Mouse (Mus musculus) left cerebral cortex, postnatal 36 days (tissue): ENCODE results near the gene Fmnl2. TPM values are rescaled to one million over a fixed set of nuclear protein-coding genes. Genes with fewer than 3 reads are reported as not detected.

Experiments used
- DNase-seq, 2 experiments: peaks; one replicate each; pipeline ENCODE4 v3.0.0; 2021 to 2022; ENCODE audit warnings: low spot score in 2 of 2, mixed read lengths in 1 of 2
- intact Hi-C: fragments of 180-260 bp; cut with DNase I; formaldehyde crosslinking; loops from one replicate; pipeline ENCODE4 v1.15.1; 2025
- total RNA-seq, 2 experiments: library from RNA; stranded (reverse); gene quantifications; 2 replicates each; pipeline ENCODE4 v1.2.3; 2021

The Fmnl2 gene
- total RNA-seq, 2 experiments from 2014 or later, result 39.4 to 43.9 TPM

DNA sequence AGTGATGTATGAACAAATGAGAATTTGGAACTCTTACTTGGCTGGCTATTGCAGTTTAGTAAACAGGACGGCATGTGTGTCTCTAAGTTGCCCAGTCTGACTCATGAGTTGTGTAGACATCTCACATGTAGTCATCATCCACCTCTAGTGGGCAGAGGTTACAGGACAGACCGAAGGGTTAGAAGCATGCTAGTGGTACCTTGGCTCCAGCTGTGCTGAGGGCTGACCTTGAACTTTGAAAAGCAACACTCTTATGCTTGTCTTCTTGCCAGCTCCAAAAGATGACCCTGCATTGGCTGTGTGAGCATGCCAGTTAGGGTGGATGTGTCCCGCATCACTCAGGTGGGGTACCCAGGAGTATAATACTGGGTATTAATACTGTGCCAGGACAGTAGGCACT is 142.8 kb downstream of the Fmnl2 start:
- no peak for DNase-seq
- intact Hi-C loops, result loop anchor here (10.0 kb wide), 1 partner anchor 236 kb away; no protein-coding TSS in a partner anchor

DNA sequence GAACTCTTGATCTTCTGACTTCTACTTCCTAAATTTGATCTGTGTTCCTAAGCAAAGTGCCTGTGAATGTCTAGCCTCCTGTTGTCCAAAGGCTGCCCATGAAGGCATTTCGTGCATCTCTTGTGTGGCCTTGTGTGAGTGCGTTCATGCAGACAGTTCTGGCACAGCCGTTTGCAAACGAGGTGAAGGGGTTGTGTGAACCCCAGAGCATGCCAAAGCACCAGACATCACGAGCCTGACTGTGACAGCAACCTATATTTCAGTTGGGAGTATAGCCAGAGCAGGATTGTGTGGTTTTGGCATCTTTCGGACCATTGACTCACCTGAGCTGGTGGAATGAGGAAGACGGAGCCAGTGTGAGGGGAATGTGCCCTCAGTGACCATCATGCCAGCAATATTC is 148.5 kb downstream of the Fmnl2 start:
- intact Hi-C loops, result loop anchor here (5.0 to 10.0 kb wide), 2 partner anchors 76 to 241 kb away; no protein-coding TSS in a partner anchor
- no peak for DNase-seq

DNA sequence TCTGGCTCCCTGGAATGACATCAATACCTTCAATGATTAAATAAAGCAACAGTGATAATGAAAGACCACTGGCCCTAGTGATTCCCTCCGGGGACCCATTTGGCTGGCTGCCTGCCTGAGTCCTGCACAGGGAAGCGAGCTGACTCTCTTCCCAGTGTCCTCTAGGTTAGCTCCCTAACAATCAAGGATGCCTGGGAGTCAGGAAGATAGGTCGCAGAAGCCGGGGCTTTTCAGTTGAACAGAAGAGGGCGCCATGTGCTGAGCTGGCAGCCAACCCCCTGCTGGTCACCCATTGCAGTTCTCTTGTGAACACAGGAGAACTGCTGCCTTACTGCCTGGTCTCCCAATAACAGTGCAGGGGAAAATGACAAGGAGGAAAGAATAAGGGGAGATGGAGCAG is 149.5 kb downstream of the Fmnl2 start:
- intact Hi-C loops, result loop anchor here (5.0 to 10.0 kb wide), 2 partner anchors 75 to 242 kb away; no protein-coding TSS in a partner anchor
- peak; percentile 30 to 43 for DNase-seq

DNA sequence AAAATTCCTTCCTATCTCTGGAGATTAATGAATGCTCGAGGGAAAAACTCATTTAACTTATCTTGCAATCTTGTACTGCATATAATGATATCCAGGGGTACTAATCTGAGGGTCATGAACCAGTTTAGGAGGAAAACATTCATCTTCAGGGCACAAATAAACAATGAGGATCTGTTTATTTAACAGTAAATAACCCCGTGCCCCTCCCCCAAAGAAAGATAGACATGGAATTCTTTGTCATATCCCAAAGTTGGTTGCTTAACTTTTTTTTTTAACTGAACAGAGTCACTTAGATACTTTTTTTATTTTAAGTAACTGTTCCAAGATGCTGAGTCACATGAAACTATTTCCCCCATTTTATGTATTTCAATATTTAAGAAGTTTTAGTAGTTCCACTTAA is 155.4 kb downstream of the Fmnl2 start:
- no peak for DNase-seq
- intact Hi-C loops, result no loop called here

DNA sequence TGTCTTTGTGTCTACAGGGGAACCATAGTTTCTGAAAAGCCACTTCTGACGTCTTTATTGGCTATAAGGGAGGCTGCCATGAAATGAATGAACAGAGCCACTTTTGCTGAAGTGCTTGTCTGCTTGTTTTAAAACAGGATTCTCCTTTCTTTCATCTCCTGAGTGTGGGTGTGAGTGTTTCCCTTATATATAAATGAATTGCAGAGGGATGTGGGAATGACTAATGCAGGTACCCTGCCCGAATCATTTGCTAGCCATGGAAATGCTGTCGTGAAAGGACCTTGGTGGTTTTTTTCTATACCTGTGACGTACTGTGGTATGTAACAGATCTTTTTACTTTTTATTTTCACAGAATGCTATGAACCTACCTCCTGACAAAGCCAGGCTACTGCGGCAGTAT is 156.8 kb downstream of the Fmnl2 start:
- DNase-seq, result no peak

DNA sequence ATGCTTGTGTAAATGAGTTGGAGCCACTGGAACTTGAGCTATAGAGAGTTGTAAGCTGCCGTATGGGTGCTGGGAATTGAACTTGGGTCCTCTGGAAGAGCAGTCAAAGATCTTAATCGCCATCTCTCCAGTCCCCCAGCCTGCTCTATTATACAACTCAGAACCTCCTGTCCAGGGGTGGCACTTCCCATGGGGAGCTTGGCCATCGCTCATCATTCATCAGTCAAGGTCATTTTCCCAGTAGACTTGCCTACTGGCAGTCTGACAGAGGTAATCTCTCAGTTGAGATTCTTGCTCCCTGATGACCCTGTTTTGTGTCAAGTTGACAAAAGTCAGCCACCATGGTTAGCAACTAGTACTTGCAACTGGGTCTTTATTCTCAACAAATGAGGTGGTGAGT is 165.3 kb downstream of the Fmnl2 start:
- intact Hi-C loops, result no loop called here
- DNase-seq, result no peak

More for the DNA sequence above, 156.8 kb downstream of the Fmnl2 start:
- intact Hi-C loops, result no loop called here

DNA sequence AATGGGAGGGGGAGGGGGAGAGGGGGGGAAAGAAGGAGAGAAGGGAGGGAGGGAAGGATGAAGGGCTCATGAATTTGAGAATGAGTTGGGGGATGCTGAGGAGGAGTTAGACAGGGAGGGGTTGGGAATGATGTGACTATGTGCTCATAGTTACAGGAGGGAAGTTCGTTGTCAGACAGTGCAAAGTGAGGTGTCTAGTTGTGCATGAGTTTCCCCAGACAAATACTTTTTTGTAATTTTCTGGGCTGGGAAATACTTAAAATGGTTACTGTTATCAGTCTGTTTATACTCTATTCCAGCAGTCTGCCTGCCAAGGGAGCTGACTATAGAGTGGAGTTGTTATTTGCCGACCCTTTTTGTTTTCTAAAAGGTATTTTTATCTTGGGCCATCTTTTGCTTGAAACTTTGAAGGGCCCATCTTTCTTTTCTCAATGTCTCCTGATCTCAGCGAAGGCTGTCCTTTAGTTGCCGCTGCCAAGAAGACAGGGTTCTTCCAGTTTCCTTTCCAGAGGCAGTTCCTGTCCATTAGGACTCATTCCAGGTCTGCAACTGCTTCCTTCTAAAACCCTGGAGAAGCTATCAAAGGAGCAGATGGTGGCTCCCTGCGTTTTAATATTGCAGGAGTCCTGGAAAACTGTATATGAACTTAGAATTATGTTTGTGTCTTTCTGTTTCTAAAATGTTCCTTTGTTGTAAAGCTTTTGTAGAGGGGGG is 168.6 kb downstream of the Fmnl2 start:
- intact Hi-C loops, result no loop called here

DNA sequence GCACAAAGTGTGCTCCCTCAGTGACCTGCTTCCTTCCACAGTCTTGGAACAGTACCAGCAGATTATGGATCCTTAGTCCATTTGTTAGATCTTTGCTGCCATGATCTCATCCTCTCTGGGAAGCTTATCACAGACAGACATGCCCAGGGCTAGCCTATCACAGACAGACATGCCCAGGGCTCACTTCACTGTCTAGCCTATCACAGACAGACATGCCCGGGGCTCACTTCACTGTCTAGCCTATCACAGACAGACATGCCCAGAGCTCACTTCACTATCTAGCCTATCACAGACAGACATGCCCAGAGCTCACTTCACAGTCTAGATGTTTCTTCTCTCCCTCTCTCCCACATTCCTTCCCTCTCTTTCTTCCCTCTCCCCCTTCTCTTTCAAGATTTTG is 171.2 kb downstream of the Fmnl2 start:
- intact Hi-C loops, result no loop called here
- no peak for DNase-seq

More for the DNA sequence above, 168.6 kb downstream of the Fmnl2 start:
- DNase-seq, result no peak

DNA sequence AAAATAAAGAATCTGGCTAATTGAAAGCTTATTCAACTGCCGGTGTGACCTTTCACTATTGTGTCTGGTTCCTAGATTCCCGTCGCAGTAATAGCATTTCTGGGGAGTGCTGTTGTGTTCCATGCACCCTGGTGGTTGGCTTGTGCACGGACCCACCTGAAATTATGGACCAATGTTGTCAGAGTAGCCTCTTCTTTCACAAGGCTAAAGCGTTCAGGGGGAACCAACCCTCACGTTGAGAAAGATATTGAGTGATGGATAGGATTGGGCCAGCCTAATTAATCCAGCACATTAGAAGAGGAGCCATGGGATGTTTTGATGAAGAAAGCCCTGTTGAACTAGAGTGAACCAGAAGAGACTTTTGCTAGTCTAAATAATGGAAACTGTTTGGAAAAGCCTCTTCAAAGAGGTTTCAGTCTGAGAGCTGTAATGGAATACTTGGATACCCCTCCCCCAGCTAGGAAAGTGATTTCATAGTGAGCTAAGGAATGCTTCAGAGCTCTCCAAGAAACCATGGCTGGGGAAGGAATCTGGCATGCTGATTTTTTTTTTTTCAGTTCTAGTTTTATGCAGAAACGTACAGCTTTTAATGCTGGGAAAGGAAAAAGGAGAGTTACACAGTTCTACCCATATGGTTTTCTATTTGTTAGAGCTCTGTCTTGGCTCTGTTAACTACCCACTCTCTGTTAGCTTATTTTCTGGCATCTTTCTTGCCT is 172.2 kb downstream of the Fmnl2 start:
- intact Hi-C loops, result no loop called here

DNA sequence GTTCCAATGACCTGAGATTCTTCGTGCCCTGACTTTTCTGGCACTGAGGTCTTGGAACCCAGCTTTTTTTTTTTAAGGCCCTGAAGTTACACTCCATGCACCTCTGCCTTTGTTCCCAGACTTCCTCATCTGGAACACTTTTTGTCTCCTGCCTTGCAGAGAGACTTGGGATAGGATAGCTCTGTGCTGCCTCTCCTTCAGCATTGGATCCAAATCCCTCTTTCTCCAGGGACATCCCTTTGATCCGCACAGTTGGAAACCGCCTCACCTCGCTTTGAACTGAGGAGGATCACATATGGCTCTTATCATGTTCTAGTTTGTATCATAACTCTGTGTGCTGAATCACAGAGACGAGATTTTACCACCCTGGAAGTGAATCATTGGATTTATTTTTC is 172.8 kb downstream of the Fmnl2 start:
- intact Hi-C loops, result no loop called here
- DNase-seq, result no peak

More for the DNA sequence above, 172.2 kb downstream of the Fmnl2 start:
- no peak for DNase-seq

DNA sequence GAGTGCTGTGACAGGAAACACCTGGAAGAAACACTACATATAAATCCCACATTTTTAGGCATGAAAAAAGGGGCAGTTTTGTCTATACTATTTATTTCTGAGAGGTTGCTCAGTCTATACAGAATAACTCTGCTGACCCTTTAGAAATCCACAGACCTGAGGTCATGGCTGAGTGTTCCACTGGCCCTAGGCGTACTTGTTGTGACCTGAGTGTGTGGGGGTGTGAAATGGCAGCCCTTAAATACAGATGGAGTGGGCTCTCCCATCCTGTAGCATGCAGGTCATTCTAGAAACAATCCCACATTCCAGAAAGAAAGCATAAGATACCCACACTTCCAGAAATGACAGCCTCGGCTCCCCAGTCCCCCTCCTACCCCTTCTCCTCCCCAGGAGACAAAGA is 180.6 kb downstream of the Fmnl2 start:
- intact Hi-C loops, result no loop called here
- DNase-seq, result no peak

DNA sequence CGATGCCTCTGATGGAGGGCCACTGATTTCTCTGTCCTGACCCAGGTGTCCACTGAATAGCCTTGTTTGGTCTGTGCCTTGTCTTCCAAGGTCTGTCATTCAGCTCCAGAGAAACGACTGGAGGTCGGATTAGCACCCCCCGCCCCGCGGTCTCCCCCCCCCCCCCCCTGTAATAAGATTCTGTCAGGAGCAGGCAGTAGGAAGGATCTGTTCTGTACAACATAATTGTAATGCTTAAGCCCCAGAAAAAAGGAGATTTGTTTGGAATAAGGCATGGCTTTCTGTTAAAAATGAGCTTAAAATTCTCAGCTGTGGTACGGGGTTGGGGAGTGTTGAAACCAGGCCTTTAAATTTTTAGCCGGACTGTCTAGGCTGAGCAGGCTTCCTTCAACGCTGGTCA is 181.1 kb downstream of the Fmnl2 start:
- no peak for DNase-seq
- intact Hi-C loops, result no loop called here

DNA sequence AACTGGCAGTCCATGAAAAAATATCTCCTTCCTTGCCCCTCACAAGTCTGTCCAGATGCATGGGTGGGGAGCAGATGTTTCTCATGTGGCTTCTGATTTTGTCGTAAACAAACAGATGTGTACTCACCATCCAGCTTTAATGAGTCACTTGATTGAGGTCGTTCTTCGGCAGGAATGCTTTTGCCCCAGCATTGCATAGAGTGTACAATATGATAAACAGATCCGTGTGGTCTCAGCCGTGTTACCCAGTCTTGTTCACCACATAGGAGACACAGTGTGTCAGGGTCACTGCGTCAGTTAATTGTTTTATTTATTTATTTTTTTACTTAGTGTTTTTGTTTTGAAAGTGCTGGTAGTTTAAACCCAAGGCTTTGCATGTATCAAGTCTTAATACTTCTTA is 189.4 kb downstream of the Fmnl2 start:
- intact Hi-C loops, result no loop called here
- no peak for DNase-seq

DNA sequence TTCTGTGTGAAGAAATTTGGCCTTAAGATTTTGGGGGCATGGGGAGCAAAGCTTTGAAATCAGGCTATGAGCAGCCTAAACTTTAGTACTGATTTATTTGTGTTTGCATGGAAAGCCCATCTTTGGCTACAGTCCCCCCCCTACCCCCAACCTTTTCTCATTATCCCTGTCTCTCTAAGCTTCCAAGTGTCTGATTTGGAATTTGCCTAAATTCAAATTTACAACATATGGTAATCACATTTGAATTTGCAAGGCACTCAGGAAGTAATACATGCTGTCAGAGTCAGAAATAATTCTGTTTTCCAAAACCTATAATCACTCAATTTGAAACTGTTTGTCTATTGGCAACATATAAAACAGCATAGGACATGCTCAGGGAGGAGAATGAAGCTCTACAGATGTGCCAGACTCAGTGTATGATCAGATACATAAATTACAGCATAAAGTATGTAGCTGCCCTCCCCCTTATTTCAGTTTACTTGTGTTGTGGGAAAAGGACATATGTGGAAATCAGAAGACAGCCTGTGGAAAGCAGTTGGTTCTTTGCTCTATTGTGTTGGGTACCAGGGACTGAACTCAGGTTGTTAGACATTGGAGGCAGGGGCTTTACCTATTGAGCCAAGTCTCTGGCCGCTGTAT is 190.2 kb downstream of the Fmnl2 start:
- intact Hi-C loops, result no loop called here
- no peak for DNase-seq

DNA sequence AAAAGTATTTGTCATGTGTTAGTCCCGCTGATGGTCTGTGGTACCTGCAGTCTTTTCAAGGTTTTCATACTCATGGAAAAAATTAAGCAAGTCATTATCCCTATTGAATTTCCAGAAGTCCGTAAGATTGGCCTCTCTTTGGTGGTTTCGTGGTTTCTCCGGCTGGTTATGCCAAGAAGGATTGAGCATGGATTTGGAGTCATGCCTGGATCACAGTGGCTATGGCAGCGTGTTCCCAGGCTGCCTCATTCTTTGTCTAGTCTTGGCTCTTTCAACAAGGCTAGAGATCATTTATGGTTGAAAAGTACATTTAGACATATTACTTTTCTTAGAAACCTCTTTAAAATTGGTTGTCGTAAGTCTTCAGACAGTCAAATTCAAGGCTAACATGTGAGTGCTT is 192.7 kb downstream of the Fmnl2 start:
- no peak for DNase-seq
- intact Hi-C loops, result no loop called here

DNA sequence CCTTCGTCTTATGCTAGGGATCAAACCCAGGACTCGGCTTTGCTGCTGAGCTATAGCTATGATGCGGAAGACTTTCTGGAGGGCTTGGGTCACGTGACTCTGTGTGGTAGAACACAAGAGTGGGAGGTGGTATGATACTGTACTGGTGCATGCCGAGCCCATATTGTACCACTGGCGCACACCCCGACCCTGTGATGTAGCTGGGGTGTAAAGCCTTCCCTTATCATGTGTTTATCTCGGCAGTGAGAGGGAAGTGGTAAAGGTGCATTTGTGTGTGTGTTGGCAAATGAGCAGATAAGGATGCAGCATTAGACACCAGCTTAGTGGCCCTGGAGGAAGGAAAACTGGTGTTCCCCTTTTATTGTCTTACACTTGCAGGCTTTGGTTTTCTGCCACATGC is 193.8 kb downstream of the Fmnl2 start:
- no peak for DNase-seq
- intact Hi-C loops, result no loop called here

DNA sequence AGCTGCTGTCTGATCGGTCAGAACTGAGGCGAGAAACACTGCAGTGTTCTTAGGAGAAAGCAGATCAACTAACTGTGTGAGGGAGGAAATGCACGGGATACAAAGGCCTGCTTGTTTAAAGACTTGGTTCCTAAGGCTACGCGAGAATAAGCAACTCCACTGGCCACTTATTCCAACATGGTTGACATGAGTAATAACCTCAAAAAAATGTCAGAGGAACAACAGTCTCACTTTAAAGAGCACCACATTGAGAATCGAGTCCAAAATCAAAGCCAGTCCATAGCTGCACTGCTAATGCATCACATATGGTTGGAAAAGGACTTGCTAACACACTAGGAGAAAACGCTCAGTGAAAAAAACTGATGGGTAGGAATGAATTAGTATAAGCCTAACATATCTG is 196.1 kb downstream of the Fmnl2 start:
- no peak for DNase-seq
- intact Hi-C loops, result no loop called here

DNA sequence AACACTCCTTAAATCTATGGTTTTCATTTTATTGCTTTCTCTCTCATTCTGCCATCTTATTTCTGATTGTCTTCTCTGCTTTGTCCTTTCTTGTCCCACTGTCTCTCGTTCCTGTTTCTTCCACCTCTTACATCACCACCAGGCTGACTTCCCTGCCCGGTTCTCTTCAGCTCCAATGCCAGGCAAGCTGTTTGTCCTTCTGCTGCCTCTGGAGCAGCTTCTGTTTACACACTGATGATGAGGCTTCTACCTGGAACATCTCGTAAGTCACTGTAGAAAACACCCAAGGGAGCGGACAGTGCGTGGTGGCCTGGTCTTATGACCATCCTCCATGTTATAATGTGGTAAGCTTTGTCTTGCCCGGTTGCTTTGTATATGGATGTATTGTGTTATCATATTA is 198.9 kb downstream of the Fmnl2 start:
- DNase-seq, result no peak
- intact Hi-C loops, result no loop called here

DNA sequence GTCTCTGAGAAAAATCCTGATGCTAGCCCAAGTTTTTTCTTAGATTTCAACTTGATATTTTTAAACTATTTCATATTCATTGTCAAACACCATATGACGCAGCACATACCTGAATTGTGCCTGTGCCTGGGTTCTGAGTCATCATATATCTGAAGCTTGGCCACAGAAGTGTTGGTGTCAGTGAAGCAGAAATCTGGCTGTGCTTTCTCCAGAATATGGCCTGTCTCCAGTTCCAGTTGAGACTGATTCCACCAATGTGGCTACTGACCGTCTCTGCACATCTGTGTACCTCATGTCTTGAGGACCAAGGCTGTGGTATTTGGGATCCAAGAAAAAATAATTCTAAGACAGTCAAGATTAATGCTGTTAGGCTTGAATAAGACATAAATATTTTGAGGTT is 199.6 kb downstream of the Fmnl2 start:
- peak in 1 of 2 experiments; percentile 22 for DNase-seq
- intact Hi-C loops, result no loop called here

DNA sequence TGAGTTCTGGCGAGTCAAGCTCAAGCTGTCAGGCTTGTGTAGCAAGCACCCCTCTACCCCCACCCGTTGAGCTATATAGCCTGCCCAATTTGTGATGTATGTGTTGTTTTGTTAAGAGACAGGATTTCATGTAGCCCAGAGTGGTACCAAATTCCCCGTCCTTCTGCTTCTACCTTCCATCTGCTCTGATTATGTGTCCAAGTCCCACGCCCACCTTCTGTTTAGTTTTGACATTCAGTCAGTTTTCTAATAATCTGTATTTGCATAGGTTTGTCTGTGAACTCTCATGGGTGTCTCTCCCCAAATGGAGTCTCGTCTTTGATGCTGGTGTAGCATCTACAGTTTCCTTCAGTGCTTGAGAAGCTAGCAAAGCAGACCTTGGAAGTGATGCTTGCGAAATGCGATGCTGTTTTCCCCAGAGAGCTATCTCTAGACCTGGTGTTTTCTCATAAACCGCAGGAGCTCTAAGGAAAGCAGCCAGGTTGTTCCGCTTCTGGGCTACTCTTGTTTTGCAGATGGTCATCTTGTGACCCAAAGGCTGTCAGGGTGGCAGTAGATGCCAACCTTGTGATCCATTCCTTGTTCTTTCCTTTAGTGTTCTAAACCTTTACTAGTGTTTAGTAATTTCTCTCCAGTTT is 203.8 kb downstream of the Fmnl2 start:
- no peak for DNase-seq
- intact Hi-C loops, result no loop called here
